Mouse (Mus musculus) gastrocnemius, adult 8-10 months (tissue): ENCODE data around the gene Wdr59. TPM values are rescaled to one million over a fixed set of nuclear protein-coding genes. Genes with fewer than 3 reads are reported as not detected.

Experiments
- DNase-seq, 2 experiments: peaks; one replicate each; pipeline ENCODE4 v3.0.0; 2022; ENCODE audit warnings: low spot score in 2 of 2
- microRNA-seq: library from miRNA; unstranded; fragments of <30 nt; microRNA quantifications from one replicate; pipeline ENCODE4 v1.2.0, GENCODE M21; 2022
- total RNA-seq, 4 experiments: library from RNA; stranded (reverse); gene quantifications; 2 replicates each; pipeline ENCODE4 v1.2.4; 2022

Wdr59 gene
- total RNA-seq, 4 experiments from 2014 or later = 7.9 to 9.0 (median 8.6) TPM

- DNase-seq = no peak
Measured at GRCm38 (mm10) chr8:111417222-111417621, 104.7 kb downstream of the Wdr59 start.

GRCm38 (mm10) chr8:111403391-111403790 lies 118.5 kb downstream of the Wdr59 start:
- no peak for DNase-seq

Small RNA genes within 50 kb of the gene (microRNA-seq; reads per million reads assigned to microRNA genes)
- gene Mir1957b = not detected

Other genes with a start within 250 kb of the Wdr59 start
- 1 to 10 TPM; 4.1 to 4.7 (median 4.2) TPM for gene Rfwd3, start 221.9 kb downstream of the Wdr59 start, total RNA-seq
- gene Mlkl, start 183.9 kb downstream of the Wdr59 start, total RNA-seq = 1 to 10 TPM in 1 of 4 experiments, under 1 TPM in 3; 0.29 to 1.6 (median 0.76) TPM
- under 1 TPM; 0.17 to 0.58 (median 0.29) TPM for gene Fa2h, start 128.3 kb downstream of the Wdr59 start, total RNA-seq
- gene Znrf1, start 14.0 kb upstream of the Wdr59 start, total RNA-seq = 10 to 100 TPM; 67.2 to 71.6 (median 70.7) TPM
- 10 to 100 TPM; 28.8 to 37.2 (median 31.5) TPM for gene Ldhd, start 108.3 kb upstream of the Wdr59 start, total RNA-seq
- gene Zfp1, start 121.3 kb upstream of the Wdr59 start, total RNA-seq = 10 to 100 TPM in 1 of 4 experiments, 1 to 10 TPM in 3; 7.8 to 10.6 (median 8.7) TPM
- under 1 TPM in 1 of 4 experiments, not detected in 3; 0.35 TPM for gene Ctrb1, start 168.9 kb upstream of the Wdr59 start, total RNA-seq
- 10 to 100 TPM; 10.7 to 11.1 (median 10.8) TPM for gene Bcar1, start 221.7 kb upstream of the Wdr59 start, total RNA-seq